Mouse (Mus musculus): Measurements from ENCODE around the gene Lrrc75b. TPM values are rescaled to one million over a fixed set of nuclear protein-coding genes. Genes with fewer than 3 reads are reported as not detected.
A peak's percentile ranks its signal among the peaks of the same experiment; 100 is the strongest.

Lrrc75b gene
- polyA plus RNA-seq, 1 experiment: 0.42 TPM

GRCm38 (mm10) chr10:75520581-75520980 is 39.5 kb downstream of the Lrrc75b start:
- no peaks in the 10 kb centered on the region for H3K4me1 ChIP-seq (ENCODE audit: control insufficient read depth, insufficient read depth, low read length)
- WGBS: 92% methylated on average over 5 of the region's 5 CpGs
- no peak overlapping the region for H3K27ac ChIP-seq (ENCODE audit: control insufficient read depth, insufficient read depth, low read depth, low read length, poor library complexity)
- no peak overlapping the region for H3K4me3 ChIP-seq (replicated peaks; ENCODE audit: control insufficient read depth, low read depth, low read length)
- TF ChIP-seq CTCF (IDR thresholded peaks at IDR 0.05; ENCODE audit: control insufficient read depth, insufficient read depth, low read length) (no peak), POLR2A (IDR thresholded peaks at IDR 0.05; ENCODE audit: borderline replicate concordance, control insufficient read depth, low read depth, low read length) (no peak)

- TF ChIP-seq POLR2A (IDR thresholded peaks at IDR 0.05; ENCODE audit: borderline replicate concordance, control insufficient read depth, low read depth, low read length): peak; percentile 36; the same call in 1 of the 2 replicates
- no peak for TF ChIP-seq CTCF (IDR thresholded peaks at IDR 0.05; ENCODE audit: control insufficient read depth, insufficient read depth, low read length)
- Histone ChIP-seq H3K4me3 (replicated peaks; ENCODE audit: control insufficient read depth, low read depth, low read length) (peak within 1 kb of the TSS; percentile 80), H3K27ac (ENCODE audit: control insufficient read depth, insufficient read depth, low read depth, low read length, poor library complexity) (peak within 1 kb of the TSS; percentile 98), H3K4me1 (ENCODE audit: control insufficient read depth, insufficient read depth, low read length) (no peaks in the 10 kb centered on the region; the same call in 1 of the 2 replicates)
- 0% methylated on average over 20 of the region's 20 CpGs for WGBS
Measured at GRCm38 (mm10) chr10:75517758-75518143, 42.4 kb downstream of the Lrrc75b start, which contains the start of gene Gucd1. Gucd1 (minus strand) TSS chr10:75517972.

GRCm38 (mm10) chr10:75517073-75517757 is 42.9 kb downstream of the Lrrc75b start, which contains the start of gene Snrpd3:
Snrpd3 (plus strand) TSS chr10:75517551.
- Histone ChIP-seq H3K27ac (ENCODE audit: control insufficient read depth, insufficient read depth, low read depth, low read length, poor library complexity) (peak within 1 kb of the TSS; percentile 98), H3K4me3 (replicated peaks; ENCODE audit: control insufficient read depth, low read depth, low read length) (peak within 1 kb of the TSS; percentile 80), H3K4me1 (ENCODE audit: control insufficient read depth, insufficient read depth, low read length) (no peaks in the 10 kb centered on the region; the same call in 1 of the 2 replicates)
- TF ChIP-seq POLR2A (IDR thresholded peaks at IDR 0.05; ENCODE audit: borderline replicate concordance, control insufficient read depth, low read depth, low read length) (peak; percentile 95), CTCF (IDR thresholded peaks at IDR 0.05; ENCODE audit: control insufficient read depth, insufficient read depth, low read length) (no peak)
- WGBS: 2% methylated on average over 48 of the region's 52 CpGs

GRCm38 (mm10) chr10:75516724-75517072 is 43.4 kb downstream of the Lrrc75b start:
- no peak for TF ChIP-seq POLR2A (IDR thresholded peaks at IDR 0.05; ENCODE audit: borderline replicate concordance, control insufficient read depth, low read depth, low read length)
- TF ChIP-seq CTCF (IDR thresholded peaks at IDR 0.05; ENCODE audit: control insufficient read depth, insufficient read depth, low read length): no peak
- Histone ChIP-seq H3K4me3 (replicated peaks; ENCODE audit: control insufficient read depth, low read depth, low read length) (peak overlapping the region; percentile 80), H3K4me1 (ENCODE audit: control insufficient read depth, insufficient read depth, low read length) (no peaks in the 10 kb centered on the region; the same call in 1 of the 2 replicates), H3K27ac (ENCODE audit: control insufficient read depth, insufficient read depth, low read depth, low read length, poor library complexity) (peak overlapping the region; percentile 98)
- 2% methylated on average over 12 of the region's 12 CpGs for WGBS

GRCm38 (mm10) chr10:75516038-75516723 is 43.9 kb downstream of the Lrrc75b start:
- WGBS: 23% methylated on average over 8 of the region's 8 CpGs
- no peaks in the 10 kb centered on the region; the same call in 1 of the 2 replicates for H3K4me1 ChIP-seq (ENCODE audit: control insufficient read depth, insufficient read depth, low read length)
- H3K27ac ChIP-seq (ENCODE audit: control insufficient read depth, insufficient read depth, low read depth, low read length, poor library complexity): peak overlapping the region; percentile 98
- peak overlapping the region; percentile 80 for H3K4me3 ChIP-seq (replicated peaks; ENCODE audit: control insufficient read depth, low read depth, low read length)
- no peak for TF ChIP-seq CTCF (IDR thresholded peaks at IDR 0.05; ENCODE audit: control insufficient read depth, insufficient read depth, low read length)
- TF ChIP-seq POLR2A (IDR thresholded peaks at IDR 0.05; ENCODE audit: borderline replicate concordance, control insufficient read depth, low read depth, low read length): no peak

GRCm38 (mm10) chr10:75515216-75516037 is 44.7 kb downstream of the Lrrc75b start:
- Histone ChIP-seq H3K4me1 (ENCODE audit: control insufficient read depth, insufficient read depth, low read length) (no peaks in the 10 kb centered on the region; the same call in 1 of the 2 replicates), H3K27ac (ENCODE audit: control insufficient read depth, insufficient read depth, low read depth, low read length, poor library complexity) (peak overlapping the region; percentile 98), H3K4me3 (replicated peaks; ENCODE audit: control insufficient read depth, low read depth, low read length) (peak overlapping the region; percentile 80)
- WGBS: 65% methylated on average over 4 of the region's 4 CpGs
- no peak for TF ChIP-seq POLR2A (IDR thresholded peaks at IDR 0.05; ENCODE audit: borderline replicate concordance, control insufficient read depth, low read depth, low read length)
- TF ChIP-seq CTCF (IDR thresholded peaks at IDR 0.05; ENCODE audit: control insufficient read depth, insufficient read depth, low read length): no peak

- peak overlapping the region; percentile 8; the same call in 1 of the 2 replicates for H3K27ac ChIP-seq (ENCODE audit: control insufficient read depth, insufficient read depth, low read depth, low read length, poor library complexity)
- 50% methylated on average over 7 of the region's 7 CpGs for WGBS
- no peaks in the 10 kb centered on the region; the same call in 1 of the 2 replicates for H3K4me1 ChIP-seq (ENCODE audit: control insufficient read depth, insufficient read depth, low read length)
- no peak for TF ChIP-seq POLR2A (IDR thresholded peaks at IDR 0.05; ENCODE audit: borderline replicate concordance, control insufficient read depth, low read depth, low read length)
- TF ChIP-seq CTCF (IDR thresholded peaks at IDR 0.05; ENCODE audit: control insufficient read depth, insufficient read depth, low read length): no peak
- H3K4me3 ChIP-seq (replicated peaks; ENCODE audit: control insufficient read depth, low read depth, low read length): peak overlapping the region; percentile 24
Measured at GRCm38 (mm10) chr10:75514361-75514760, 45.8 kb downstream of the Lrrc75b start.
